Mouse (Mus musculus) brain, embryonic 14.5 days (tissue): ENCODE measurements around the gene Siva1. TPM values are rescaled to one million over a fixed set of nuclear protein-coding genes. Genes with fewer than 3 reads are reported as not detected.

Experiments
- DNase-seq: peaks from one replicate; pipeline ENCODE4 v3.0.0-alpha.2; 2011; ENCODE audit warnings: low read depth
- CTCF ChIP-seq: fragments of 200-500 bp; IDR thresholded peaks from 2 replicates; pipeline ENCODE4 v1.5.1; 2012; ENCODE audit warnings: inconsistent platforms, mild to moderate bottlenecking, moderate library complexity, borderline replicate concordance; ENCODE audit not compliant: insufficient read depth, insufficient read length; ENCODE audit errors: extremely low read depth
- POLR2A ChIP-seq: fragments of 200-500 bp; IDR thresholded peaks from 2 replicates; pipeline ENCODE4 v1.6.1; 2012; ENCODE audit warnings: mild to moderate bottlenecking, inconsistent platforms, borderline replicate concordance; ENCODE audit not compliant: poor library complexity, insufficient read depth, insufficient read length, severe bottlenecking; ENCODE audit errors: extremely low read depth
- polyA plus RNA-seq: library from polyadenylated mRNA; depleted of rRNA; stranded (reverse); fragments of >200 nt; gene quantifications from 2 replicates; pipeline ENCODE4 v1.2.3, GENCODE M21; 2012; rRNA removed

The Siva1 gene
- polyA plus RNA-seq, result 57.4 and 98.6 TPM in 2 replicates

DNA sequence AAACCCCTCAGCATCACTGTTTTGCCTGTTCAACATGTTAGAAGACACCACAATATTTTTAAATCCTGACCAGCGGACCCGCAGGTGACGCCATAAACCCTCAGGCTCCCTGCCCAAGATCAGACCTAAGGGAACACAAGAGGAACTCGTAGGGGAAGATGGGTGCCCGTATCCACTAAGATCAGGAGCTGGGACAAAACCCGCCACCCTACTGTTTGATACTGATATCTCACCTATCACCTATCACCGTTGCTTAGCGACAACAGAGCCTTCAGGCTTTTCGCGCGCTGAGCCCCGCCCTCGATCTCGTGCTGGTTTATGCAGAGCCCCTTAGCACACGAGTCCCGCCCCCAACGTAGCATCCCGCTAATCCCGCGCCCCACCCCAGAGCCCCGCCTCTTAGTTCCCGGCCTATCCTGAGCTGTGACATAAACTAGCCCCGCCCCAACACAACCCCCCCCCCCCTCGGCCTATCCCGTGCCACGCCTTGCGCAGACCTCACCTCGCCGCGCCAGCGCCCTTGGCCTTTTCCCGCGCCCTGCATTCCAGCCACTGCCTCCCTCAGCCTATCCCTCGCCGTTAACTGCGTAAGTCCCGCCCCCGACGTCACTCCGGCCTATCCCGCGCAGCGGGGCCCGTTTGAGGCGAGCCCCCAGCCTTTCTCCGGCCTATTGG lies at the start of gene Siva1:
TSS of gene Siva1 (plus strand) at position 500 of the 675 bp plus-strand sequence.
- TF ChIP-seq CTCF (no peak), POLR2A (no peak)
- peak; percentile 99 for DNase-seq

DNA sequence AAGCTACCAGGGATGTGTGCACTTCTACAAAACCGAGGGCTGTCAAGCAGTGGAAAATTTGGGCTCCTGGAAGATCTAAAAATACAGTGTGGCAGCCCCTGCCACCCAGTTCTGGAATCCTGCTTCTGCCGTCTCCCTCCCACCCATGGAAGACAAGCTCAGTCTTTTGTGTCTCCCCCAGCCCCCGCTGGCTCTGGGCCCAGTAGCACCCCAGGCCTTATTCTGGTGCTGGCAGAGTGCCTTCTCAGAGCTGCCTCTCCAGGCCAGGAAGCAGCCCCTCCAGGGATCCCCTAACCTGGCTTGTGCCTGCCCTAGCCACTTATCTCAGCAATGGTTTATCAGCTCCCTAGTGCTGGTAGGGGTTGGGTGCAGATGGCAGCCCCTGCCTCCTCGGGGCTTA lies 49.5 kb upstream of the Siva1 start:
- TF ChIP-seq CTCF, result no peak
- no peak for TF ChIP-seq POLR2A
- peak; percentile 69 for DNase-seq

DNA sequence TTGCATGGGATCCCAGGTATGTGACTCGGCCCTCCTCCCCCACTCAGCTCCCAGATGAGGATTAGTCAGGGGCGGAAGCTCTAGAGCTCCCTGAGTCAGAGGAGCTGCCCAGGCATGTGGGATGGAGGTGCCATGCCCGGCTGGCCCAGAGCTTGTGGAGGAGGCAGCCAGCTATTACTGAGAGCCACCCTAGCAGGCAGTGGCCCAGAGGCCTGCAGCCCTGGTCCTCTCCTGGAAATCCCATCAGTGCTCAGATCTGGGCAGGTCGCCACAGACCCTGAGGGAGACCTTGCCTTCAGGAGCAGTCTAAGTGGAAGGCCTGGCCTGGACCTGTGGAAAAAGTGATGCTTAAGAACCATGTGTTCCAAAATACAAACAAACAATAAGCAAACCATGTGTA lies 48.9 kb upstream of the Siva1 start:
- TF ChIP-seq CTCF, result no peak
- DNase-seq, result no peak

DNA sequence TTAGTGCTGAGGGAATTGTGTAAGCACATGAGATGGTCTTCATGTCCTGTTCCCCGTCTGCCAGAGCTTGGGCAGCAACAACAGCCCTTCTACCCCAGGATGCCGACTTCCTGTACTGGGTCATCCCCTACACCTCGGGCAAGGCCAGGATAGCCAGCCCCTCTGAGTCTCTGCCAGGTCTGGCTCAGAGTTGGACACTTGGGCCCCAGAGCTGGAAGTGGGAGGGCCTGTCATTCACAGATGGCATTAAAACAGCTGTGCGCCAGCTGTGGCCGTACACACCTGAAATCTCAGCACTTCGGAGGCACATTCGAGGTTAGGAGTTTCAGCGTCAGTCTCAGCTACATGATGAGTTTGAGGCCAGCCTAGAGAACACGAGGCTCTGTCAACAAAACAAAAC lies 48.0 kb upstream of the Siva1 start:
- TF ChIP-seq POLR2A, result no peak
- no peak for TF ChIP-seq CTCF
- no peak for DNase-seq

DNA sequence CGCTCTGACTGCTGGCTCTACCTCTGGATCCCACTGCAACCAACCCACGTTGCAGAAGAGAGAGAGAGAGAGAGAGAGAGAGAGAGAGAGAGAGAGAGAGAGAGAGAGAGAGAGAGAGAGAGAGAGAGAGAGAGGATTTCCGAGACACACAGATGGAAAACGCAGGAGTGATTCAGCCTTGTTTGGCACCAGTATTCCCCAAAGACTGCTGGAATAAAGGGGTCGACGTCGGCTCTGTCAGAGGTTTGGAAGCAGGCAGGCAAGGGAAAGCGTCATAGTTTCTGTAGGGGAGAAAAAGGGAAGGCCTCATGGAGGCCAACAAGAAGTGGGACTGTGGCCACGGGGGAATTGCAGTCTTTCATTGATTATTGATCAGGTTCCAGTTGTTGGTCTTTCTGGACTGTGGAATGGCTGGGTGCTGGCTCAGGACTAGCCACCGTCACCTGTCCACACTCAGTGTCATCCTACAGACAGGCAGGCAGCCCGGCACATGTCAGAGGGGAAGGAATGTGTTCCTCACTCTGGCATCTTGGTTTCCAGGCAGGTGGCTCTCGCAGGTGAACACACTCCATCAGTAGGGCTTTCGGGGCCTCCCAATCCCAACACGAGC lies 47.5 kb upstream of the Siva1 start:
- TF ChIP-seq POLR2A, result no peak
- TF ChIP-seq CTCF, result no peak
- DNase-seq, result no peak

DNA sequence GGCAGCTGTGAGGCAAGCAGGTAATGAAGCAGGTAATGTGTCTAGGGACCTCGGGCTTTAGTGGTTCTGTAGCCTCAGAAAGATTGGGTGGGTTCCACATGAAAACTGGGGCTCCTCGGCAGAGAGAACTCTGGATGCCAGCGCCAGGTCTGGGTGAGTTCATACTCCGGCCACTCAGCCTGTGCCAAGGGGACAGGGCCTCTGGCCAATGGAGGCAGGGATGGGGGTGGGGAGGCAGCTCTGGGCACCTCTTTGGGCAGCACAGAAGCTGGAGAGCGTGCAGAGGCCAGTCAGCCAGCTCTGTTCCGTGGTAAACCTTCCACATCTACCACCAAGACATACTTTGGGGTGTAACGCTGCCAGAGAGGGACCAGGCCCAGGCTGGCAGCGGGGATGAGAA lies 46.9 kb upstream of the Siva1 start:
- no peak for DNase-seq
- TF ChIP-seq CTCF (no peak), POLR2A (no peak)

DNA sequence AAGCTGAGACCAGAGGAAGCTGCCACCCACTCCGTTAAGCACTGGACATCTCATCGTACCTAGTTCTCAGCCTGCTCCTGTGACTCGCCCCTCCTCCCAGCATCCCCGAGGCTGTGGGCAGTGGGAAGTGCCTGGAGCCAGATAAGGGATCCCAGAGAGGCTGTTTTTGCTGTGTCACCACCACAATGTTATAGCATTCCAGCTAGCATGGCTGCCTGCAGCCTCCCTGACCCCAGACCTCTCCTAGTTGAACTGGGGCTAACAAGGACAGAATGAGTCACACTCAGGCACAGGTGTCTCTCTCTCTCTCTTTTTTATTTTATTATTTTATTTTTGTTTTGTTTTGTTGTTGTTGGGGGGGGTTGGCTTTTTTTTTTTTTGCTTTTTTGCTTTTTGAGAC lies 45.3 kb upstream of the Siva1 start:
- TF ChIP-seq POLR2A, result no peak
- TF ChIP-seq CTCF, result no peak
- DNase-seq, result no peak

DNA sequence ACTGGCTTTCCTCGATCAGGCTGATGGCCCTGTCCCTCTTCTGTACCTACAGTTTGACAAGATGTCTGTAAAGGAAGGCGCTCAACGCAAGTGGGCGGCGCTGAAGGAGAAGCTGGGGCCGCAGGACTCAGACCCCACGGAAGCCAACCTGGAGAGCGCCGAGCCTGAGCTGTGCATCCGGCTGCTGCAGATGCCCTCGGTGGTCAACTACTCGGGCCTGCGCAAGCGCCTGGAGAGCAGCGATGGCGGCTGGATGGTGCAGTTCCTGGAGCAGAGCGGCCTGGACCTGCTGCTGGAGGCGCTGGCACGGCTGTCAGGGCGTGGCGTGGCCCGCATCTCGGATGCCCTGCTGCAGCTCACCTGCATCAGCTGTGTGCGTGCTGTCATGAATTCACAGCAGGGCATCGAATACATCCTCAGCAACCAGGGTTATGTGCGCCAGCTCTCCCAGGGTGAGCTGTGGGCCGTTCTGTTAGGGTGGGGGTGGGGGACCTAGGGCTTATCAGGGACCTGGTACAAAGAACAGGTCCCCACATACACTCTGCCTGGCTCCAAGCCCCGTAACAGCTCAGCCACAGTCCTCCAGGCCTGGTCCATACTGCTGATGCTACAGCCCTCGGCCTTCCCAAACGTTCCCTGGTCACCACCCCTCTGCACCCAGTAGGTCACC lies 44.4 kb upstream of the Siva1 start:
- no peak for TF ChIP-seq POLR2A
- no peak for TF ChIP-seq CTCF
- no peak for DNase-seq

DNA sequence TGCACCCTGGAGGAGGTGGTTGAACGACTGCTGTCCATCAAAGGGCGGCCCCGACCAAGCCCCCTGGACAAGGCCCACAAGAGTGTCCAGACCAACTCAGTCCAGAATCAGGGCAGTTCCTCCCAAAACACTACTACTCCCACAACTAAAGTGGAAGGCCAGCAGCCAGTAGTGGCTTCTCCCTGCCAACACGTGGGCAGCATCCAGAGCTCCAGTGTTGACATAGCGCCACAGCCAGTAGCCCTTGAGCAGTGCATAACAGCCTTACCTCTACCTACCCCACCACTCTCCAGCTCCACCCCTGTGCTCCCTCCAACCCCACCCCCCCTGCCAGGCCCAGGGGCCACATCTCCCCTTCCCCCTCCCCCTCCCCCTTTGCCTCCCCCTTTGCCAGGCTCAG lies 40.5 kb upstream of the Siva1 start:
- TF ChIP-seq POLR2A, result no peak
- TF ChIP-seq CTCF, result no peak
- no peak for DNase-seq

DNA sequence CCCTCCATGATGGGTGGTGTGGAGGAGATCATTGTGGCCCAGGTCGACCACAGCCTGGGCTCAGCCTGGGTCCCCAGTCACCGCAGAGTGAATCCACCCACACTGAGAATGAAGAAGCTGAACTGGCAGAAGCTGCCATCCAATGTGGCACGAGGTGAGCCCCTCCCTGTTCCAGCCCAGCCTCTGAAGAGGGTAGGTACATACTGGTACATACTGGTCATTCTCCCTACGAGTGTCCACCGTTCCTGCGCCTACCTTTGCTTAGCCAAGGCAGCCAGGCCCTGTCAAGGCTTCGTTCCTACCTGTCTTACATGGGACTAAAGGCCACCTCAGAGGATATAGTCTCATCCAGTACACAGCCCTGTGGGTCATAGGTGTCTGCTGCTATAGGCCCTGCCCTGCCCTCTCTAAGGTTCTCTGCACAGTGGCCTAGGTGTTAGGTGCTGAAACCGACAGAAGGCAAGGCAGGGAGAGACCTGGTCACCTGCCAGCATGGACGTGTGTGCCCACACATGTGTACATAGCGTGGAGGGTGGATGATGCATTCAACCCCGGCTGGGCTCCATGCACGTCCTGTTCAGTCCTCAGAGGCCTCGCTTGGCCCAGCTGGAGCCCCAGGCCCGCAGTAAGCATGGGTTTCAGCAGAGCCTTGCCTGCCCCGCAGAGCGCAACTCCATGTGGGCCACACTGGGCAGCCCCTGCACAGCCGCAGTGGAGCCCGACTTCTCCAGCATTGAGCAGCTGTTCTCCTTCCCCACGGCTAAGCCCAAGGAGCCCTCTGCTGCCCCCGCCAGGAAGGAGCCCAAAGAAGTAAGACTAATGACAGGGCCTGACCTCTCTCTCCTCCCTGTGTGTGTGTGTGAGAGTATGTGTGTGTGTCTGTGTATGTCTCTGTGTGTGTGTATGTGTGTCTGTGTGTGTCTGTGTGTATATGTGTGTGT lies 39.5 kb upstream of the Siva1 start:
- TF ChIP-seq CTCF (peak; percentile 47; the same call in 1 of the 2 replicates), POLR2A (no peak)
- peak; percentile 65 for DNase-seq

DNA sequence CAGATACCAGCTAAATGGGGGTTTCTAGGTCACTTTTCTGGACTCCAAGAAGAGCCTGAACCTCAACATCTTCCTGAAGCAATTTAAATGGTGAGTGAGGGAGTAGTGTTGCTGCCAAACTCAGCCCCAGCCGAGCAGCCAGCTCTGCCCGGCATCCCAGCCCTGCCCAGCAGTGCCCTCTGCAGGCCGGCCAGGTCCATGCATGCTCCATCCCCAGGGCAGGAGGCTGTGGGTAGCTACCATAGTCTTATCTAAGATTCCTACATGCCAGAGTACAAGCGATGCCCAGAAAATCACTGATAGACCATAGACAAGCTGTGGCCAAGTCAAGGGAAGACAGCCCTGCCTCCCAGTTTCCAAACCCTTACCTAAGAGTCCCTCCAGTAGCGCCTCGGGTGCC lies 38.7 kb upstream of the Siva1 start:
- DNase-seq, result peak; percentile 74
- TF ChIP-seq CTCF (peak; percentile 90), POLR2A (no peak)

DNA sequence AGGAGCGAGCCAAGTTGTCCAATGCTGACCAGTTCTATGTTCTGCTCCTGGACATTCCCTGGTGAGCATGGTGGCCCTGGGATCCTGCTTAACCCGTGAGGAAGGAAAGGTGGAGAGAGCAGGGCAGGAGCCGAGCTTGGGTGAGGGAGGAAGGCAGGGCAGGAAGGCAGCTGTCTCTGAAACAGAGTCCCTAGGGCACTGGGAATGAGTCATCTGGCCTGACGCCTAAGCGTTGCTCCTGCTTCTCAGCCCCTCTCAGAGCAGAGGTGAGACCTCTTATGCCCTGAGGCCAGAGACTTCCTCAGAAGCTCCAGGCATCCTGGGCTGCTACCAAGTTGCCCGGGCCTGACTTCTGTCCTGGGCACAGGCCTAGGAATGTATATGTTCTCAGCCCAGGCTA lies 37.5 kb upstream of the Siva1 start:
- no peak for TF ChIP-seq CTCF

More for the DNA sequence above, 37.5 kb upstream of the Siva1 start:
- DNase-seq, result no peak
